Mouse (Mus musculus): ENCODE measurements at regions not wholly inside any gene's neighbourhood (a gene's known extent, or its start where the extent isn't known, plus 50 kb on each side); places are given as distances from the start of the nearest gene placed in this dataset.

- ATAC-seq (ENCODE audit: low FRiP score) (no peak), DNase-seq (ENCODE audit: low spot score) (no peak)
- no peaks in the 10 kb centered on the region for H3K4me1 ChIP-seq (replicated peaks; ENCODE audit: control insufficient read depth, insufficient read depth, low read length)
- no peaks in the 10 kb centered on the region for H3K27me3 ChIP-seq (ENCODE audit: control insufficient read depth, insufficient read depth, low read length)
- H3K36me3 ChIP-seq (ENCODE audit: control insufficient read depth, insufficient read depth, low read length), result no peaks in the 10 kb centered on the region
- 78% methylated on average over 5 of the region's 5 CpGs for WGBS
- H3K9me3 ChIP-seq (ENCODE audit: control insufficient read depth, low read length), result no peaks in the 10 kb centered on the region
- H3K4me3 ChIP-seq (ENCODE audit: low read depth, low read length), result no peak overlapping the region
- H3K4me2 ChIP-seq (replicated peaks; ENCODE audit: low read depth, low read length), result no peak overlapping the region
- no peak overlapping the region for H3K27ac ChIP-seq (ENCODE audit: low read depth, low read length)
- no peak overlapping the region for H3K9ac ChIP-seq (ENCODE audit: low read depth, low read length)
These were observed 50.2 kb upstream of the Shb start for GRCm38 (mm10) chr4:45582496-45582895.
